Mouse (Mus musculus): ENCODE measurements at regions not wholly inside any gene's neighbourhood (a gene's known extent, or its start where the extent isn't known, plus 50 kb on each side); places are given as distances from the start of the nearest gene placed in this dataset.

DNA sequence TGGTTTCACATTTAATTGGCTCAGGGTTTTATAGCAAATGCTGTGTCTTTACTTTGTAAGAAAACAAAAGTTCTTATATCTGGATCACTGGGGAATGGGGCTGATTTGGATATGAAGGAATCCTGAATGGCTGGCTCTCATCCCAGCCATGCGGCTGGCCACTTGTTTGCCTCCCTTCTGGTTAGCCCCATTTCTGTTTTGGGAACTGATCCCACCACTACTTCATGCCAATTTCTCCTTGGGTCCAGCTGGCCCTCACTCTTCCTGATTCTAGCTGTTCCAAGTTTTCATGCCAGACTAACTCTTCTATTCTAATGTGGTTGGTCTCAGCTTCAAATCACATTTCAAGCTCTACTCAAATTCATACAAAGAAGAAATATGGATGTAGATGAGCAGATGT, 5319.6 kb downstream of the 9330182O14Rik start:
- peak; percentile 74 to 79 for DNase-seq (ENCODE audit: low spot score in 2 of 2)

DNA sequence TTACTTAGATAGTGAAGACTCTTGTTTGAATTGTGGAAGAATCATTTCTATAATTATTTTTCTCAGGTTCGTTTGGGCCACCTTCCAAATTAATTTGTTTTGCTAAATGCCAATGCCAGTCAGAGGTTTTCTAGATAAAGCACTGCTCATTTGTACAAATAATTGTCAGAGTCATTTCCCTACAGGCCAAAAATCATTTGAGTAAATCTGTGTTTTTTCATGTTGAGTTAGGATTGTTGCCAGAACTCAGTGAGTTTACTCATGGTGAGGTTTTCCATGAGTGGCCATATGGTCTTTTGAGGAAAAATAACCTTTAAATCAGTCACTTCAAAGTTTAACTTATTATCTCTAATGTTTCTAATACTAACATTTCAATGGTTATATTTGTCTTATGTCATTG, 5336.3 kb downstream of the 9330182O14Rik start:
- no peak for DNase-seq (ENCODE audit: low spot score in 2 of 2)

DNA sequence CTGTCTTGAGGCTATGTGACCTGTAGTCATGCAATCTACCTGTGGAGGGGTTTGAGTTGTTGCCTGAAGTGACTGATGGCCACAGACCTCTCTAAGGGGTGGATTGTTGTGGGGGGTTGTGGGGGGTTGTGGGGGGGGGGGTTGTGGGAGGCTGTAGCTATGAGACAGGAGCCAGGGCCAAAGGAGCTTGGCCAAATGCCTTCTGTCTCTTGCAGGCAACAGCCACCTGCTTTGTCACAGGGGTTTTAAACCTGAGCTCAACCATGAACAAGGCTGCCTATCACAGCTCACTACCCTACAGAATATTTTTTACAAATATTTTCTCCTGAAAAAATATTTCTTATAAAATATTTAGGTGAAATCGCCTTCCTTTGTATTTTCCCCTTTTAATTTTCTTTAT, 5339.0 kb downstream of the 9330182O14Rik start:
- DNase-seq (ENCODE audit: low spot score in 2 of 2): no peak

DNA sequence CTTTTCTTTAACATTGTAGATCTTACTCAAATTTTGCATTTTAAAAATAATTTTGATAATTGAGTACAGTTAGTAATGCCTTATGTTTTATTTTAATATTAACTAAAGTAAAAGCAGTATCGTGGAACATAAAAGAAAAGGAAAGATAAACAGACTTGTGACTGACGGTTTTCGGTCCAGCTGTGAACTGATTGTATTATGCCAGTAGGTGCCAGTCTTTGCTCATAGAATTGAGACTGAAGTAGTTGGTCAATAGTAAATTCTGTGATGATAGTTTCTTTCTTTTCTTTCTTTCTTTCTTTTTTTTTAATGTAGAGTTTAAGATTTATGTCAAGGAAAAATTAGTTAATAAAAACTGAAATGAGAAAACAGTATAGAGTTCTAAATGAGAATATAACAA, 5376.1 kb downstream of the 9330182O14Rik start:
- no peak for DNase-seq (ENCODE audit: low spot score in 2 of 2)
